Mouse (Mus musculus) ES-Bruce4 (cell line): Measurements from ENCODE around the gene Nudt15. TPM values are rescaled to one million over a fixed set of nuclear protein-coding genes. Genes with fewer than 3 reads are reported as not detected.
A peak's percentile ranks its signal among the peaks of the same experiment; 100 is the strongest.
"Not testable (repeated sequence)": the region's sequence is repeated elsewhere in the genome, so short reads cannot be mapped to it uniquely, and the experiment has no call there.

Source experiments
- H3K27ac ChIP-seq: 2 replicates; pipeline ENCODE4 v1.5.1; 2012; ENCODE audit warnings: low read length, inconsistent platforms; ENCODE audit not compliant: insufficient read depth
- H3K27me3 ChIP-seq: 2 replicates; pipeline ENCODE4 v1.6.1; 2012; ENCODE audit warnings: mild to moderate bottlenecking, low read length, inconsistent platforms; ENCODE audit not compliant: control insufficient read depth, poor library complexity, insufficient read depth, severe bottlenecking
- H3K36me3 ChIP-seq: 2 replicates; pipeline ENCODE4 v1.6.1; 2012; ENCODE audit warnings: inconsistent platforms, mild to moderate bottlenecking, low read length, moderate library complexity; ENCODE audit not compliant: control insufficient read depth, poor library complexity, insufficient read depth, severe bottlenecking
- H3K4me1 ChIP-seq: one replicate; pipeline ENCODE4 v1.8.1; 2011; ENCODE audit warnings: low read length; ENCODE audit not compliant: control insufficient read depth, insufficient read depth
- H3K4me3 ChIP-seq: 2 replicates; pipeline ENCODE4 v1.5.1; 2011; ENCODE audit warnings: low read depth, mild to moderate bottlenecking, low read length
- H3K9ac ChIP-seq: 2 replicates; pipeline ENCODE4 v1.6.1; 2012; ENCODE audit warnings: low read depth, mild to moderate bottlenecking, inconsistent platforms; ENCODE audit not compliant: poor library complexity, severe bottlenecking
- H3K9me3 ChIP-seq: replicated peaks from 2 replicates; pipeline ENCODE4 v1.6.1; 2012; ENCODE audit warnings: mild to moderate bottlenecking, low read length, inconsistent platforms; ENCODE audit not compliant: control insufficient read depth, poor library complexity, insufficient read depth, severe bottlenecking
- CTCF ChIP-seq: IDR thresholded peaks from one replicate; pipeline ENCODE4 v1.8.1; 2011; ENCODE audit warnings: low read depth, low read length
- EP300 ChIP-seq: IDR thresholded peaks from 2 replicates; pipeline ENCODE4 v1.6.1; 2011; ENCODE audit warnings: low read depth, low read length; ENCODE audit not compliant: insufficient read depth
- POLR2A ChIP-seq: IDR thresholded peaks from one replicate; pipeline ENCODE4 v1.8.1; 2011; ENCODE audit warnings: low read length; ENCODE audit not compliant: insufficient read depth
- polyA plus RNA-seq: library from polyadenylated mRNA; stranded (reverse); fragments of >200 nt; gene quantifications from 2 replicates; pipeline ENCODE4 v1.2.4, GENCODE M21; 2011; ENCODE audit warnings: low read depth; ENCODE audit not compliant: missing spikeins, insufficient read depth, insufficient read length

The Nudt15 gene
- polyA plus RNA-seq, 1 experiment = 3.9 TPM

DNA sequence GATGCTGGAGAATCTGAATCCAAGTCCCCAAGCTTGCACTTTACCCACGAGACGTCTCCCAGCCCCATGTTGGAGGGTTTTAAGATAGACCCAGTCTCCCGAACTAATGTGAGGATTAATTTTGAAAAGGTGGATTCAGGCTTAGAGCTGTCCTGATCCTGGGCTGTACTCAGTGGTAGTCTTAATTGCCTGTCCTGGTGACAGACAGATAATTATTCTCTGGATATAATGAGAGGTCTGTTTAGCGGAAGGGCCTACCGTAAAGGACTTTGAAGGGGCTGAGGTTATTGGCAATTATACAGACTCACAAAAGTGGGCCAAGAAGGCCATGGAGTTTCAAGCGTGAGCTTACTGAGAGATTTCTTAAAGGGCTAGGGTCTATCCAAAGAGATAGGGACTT is 4.3 kb downstream of the Nudt15 start:
- Histone ChIP-seq H3K36me3 (no peaks in the 10 kb centered on the region), H3K4me1 (no peaks in the 10 kb centered on the region), H3K27me3 (no peaks in the 10 kb centered on the region), H3K4me3 (no peak overlapping the region), H3K9me3 (no peaks in the 10 kb centered on the region), H3K9ac (no peak overlapping the region), H3K27ac (no peak overlapping the region)
- TF ChIP-seq CTCF (no peak), POLR2A (no peak), EP300 (no peak)

DNA sequence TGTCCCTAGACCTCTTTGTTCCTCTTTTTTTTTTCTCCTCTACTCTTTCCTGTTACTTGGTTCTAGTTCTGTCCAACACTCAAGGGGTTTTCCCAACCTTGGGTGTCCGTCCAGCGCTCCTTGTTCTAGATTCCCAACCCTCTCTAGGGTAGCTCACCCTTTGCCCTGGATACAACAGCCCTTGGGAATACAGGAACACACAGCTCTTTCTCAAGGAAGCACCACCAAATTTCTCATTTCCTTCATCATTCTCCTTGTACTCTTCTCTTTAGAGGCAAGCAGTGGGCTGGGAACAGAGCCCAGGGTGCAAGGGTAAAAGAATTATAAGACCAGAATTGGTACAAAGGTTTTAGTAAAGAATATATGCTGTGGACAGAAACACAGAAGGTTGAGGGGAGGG is 12.4 kb downstream of the Nudt15 start:
- Histone ChIP-seq H3K4me3 (no peak overlapping the region), H3K9me3 (no peaks in the 10 kb centered on the region), H3K27me3 (no peaks in the 10 kb centered on the region; the same call in 1 of the 2 replicates), H3K9ac (no peak overlapping the region), H3K4me1 (no peaks in the 10 kb centered on the region), H3K27ac (no peak overlapping the region), H3K36me3 (no peaks in the 10 kb centered on the region)
- no peak for TF ChIP-seq POLR2A

DNA sequence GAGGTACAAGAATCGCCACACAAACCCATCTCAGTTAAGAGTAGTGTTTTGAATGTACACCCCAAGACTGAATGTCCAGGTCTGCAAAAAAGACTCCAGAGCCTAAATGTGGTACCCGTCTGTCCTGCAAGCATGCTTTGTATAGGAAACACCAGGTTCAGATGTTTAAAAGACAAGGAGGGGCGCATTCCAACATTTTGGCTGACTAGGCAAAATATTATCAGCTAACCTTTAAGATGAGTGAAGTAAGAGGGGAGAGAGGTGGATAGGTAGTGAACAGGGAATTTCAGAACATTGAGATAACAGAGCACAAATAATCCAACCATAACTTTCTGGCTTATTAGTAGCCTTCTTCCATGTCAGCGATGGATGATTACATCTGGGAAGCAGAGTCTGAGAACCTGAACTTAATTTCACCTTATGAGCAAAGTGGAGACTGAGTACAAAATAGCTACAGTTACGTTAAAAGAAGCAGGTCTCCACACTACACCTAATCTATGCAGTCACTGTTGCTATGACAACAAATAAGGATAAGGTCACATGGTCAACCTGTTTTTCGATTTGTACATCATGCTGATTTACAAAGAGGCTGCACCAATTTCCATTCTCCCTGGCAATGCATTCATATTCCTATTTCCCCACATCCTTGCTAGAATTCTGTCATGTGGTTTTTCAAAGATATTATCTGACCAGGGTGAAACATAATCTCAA is 14.1 kb downstream of the Nudt15 start:
- Histone ChIP-seq H3K9me3 (no peaks in the 10 kb centered on the region), H3K4me3 (no peak overlapping the region), H3K9ac (no peak overlapping the region), H3K4me1 (no peaks in the 10 kb centered on the region), H3K27ac (no peak overlapping the region), H3K36me3 (no peaks in the 10 kb centered on the region), H3K27me3 (no peaks in the 10 kb centered on the region; the same call in 1 of the 2 replicates)
- TF ChIP-seq POLR2A (no peak), EP300 (no peak)

GRCm38 (mm10) chr14:73528661-73529060 is 19.4 kb downstream of the Nudt15 start:
- H3K9ac ChIP-seq, H3K4me3 ChIP-seq, H3K27ac ChIP-seq, H3K27me3 ChIP-seq, H3K4me1 ChIP-seq, H3K36me3 ChIP-seq, H3K9me3 ChIP-seq: not testable (repeated sequence)

- H3K4me3 ChIP-seq = peak within 1 kb of the TSS; percentile 54
- H3K9me3 ChIP-seq = 0 out of 2 replicates have a peak, but pooled peaks cover 5% of the 10 kb centered on the region
- no peaks in the 10 kb centered on the region for H3K27me3 ChIP-seq
- TF ChIP-seq CTCF (peak; percentile 99), POLR2A (no peak), EP300 (peak; percentile 57; the same call in 1 of the 2 replicates)
- no peak within 1 kb of the TSS for H3K27ac ChIP-seq
- H3K36me3 ChIP-seq = no peaks in the 10 kb centered on the region
- no peak within 1 kb of the TSS; the same call in 1 of the 2 replicates for H3K9ac ChIP-seq
- H3K4me1 ChIP-seq = no peaks in the 10 kb centered on the region
Measured at GRCm38 (mm10) chr14:73524766-73525448, 23.1 kb downstream of the Nudt15 start, which contains the start of gene Sucla2. Sucla2 (plus strand) TSS chr14:73525319.

- H3K9ac ChIP-seq = no peak overlapping the region
- H3K36me3 ChIP-seq = no peaks in the 10 kb centered on the region
- H3K9me3 ChIP-seq = 0 out of 2 replicates have a peak, but pooled peaks cover 5% of the 10 kb centered on the region
- no peaks in the 10 kb centered on the region for H3K27me3 ChIP-seq
- no peaks in the 10 kb centered on the region for H3K4me1 ChIP-seq
- no peak overlapping the region for H3K27ac ChIP-seq
- no peak for TF ChIP-seq EP300
- no peak for TF ChIP-seq POLR2A
- TF ChIP-seq CTCF = no peak
- no peak overlapping the region for H3K4me3 ChIP-seq
Measured at GRCm38 (mm10) chr14:73524136-73524535, 23.9 kb downstream of the Nudt15 start.
